Mouse (Mus musculus) spleen, adult 2 months (tissue): ENCODE data around the gene Sinhcaf. TPM values are rescaled to one million over a fixed set of nuclear protein-coding genes. Genes with fewer than 3 reads are reported as not detected.
A peak's percentile ranks its signal among the peaks of the same experiment; 100 is the strongest.

ENCODE experiments used
- DNase-seq, 2 experiments: peaks; one replicate each; pipeline versions ENCODE4 v3.0.0 to v3.0.0-alpha.2; 2012 to 2021; ENCODE audit warnings: low spot score in 2 of 2, low read depth in 1 of 2
- H3K27ac ChIP-seq: fragments of 200-500 bp; 2 replicates; pipeline ENCODE4 v1.5.1; 2012; ENCODE audit warnings: low read length, inconsistent platforms; ENCODE audit not compliant: insufficient read depth
- H3K27me3 ChIP-seq: fragments of 200-500 bp; 2 replicates; pipeline ENCODE4 v1.6.1; 2012; ENCODE audit warnings: mild to moderate bottlenecking, moderate library complexity, low read length, inconsistent platforms; ENCODE audit not compliant: control insufficient read depth, insufficient read depth
- H3K36me3 ChIP-seq: fragments of 200-500 bp; 2 replicates; pipeline ENCODE4 v1.6.1; 2012; ENCODE audit warnings: mild to moderate bottlenecking, low read length, inconsistent platforms; ENCODE audit not compliant: control insufficient read depth, insufficient read depth
- H3K4me1 ChIP-seq: fragments of 200-500 bp; 2 replicates; pipeline ENCODE4 v1.6.1; 2011; ENCODE audit warnings: inconsistent platforms; ENCODE audit not compliant: control insufficient read depth, insufficient read depth, insufficient read length
- H3K4me3 ChIP-seq: fragments of 200-500 bp; 2 replicates; pipeline ENCODE4 v1.5.1; 2011; ENCODE audit warnings: mild to moderate bottlenecking, inconsistent platforms; ENCODE audit not compliant: insufficient read depth, insufficient read length; ENCODE audit errors: extremely low read depth
- CTCF ChIP-seq: fragments of 200-500 bp; IDR thresholded peaks from 2 replicates; pipeline ENCODE4 v1.5.1; 2011; ENCODE audit warnings: mild to moderate bottlenecking, inconsistent platforms; ENCODE audit not compliant: insufficient read depth, insufficient read length, insufficient replicate concordance; ENCODE audit errors: extremely low read depth
- POLR2A ChIP-seq: fragments of 200-500 bp; IDR thresholded peaks from 2 replicates; pipeline ENCODE4 v1.6.1; 2011; ENCODE audit warnings: low read depth, low read length, inconsistent platforms
- WGBS: fragments of 180-500 bp; shearing (Covaris S2); methylation state at CpG from one replicate; pipeline ENCODE4 v1.1.7; 2018; 5-methylcytosine and 5-hydroxymethylcytosine counted together
- polyA plus RNA-seq: library from polyadenylated mRNA; depleted of rRNA; stranded (reverse); fragments of >200 nt; gene quantifications from 2 replicates; pipeline ENCODE4 v1.2.3, GENCODE M21; 2012

The Sinhcaf gene
- polyA plus RNA-seq, 1 experiment = 2.7 TPM

GRCm38 (mm10) chr6:148986003-148986402 is 39.7 kb upstream of the Sinhcaf start:
- peaks cover 2% of the 10 kb centered on the region; the same call in 1 of the 2 replicates for H3K4me1 ChIP-seq
- WGBS = 67% methylated on average over 4 of the region's 4 CpGs
- peak overlapping the region; percentile 2; the same call in 1 of the 2 replicates for H3K27ac ChIP-seq
- no peaks in the 10 kb centered on the region for H3K36me3 ChIP-seq
- peak in 1 of 2 experiments; percentile 44 for DNase-seq
- TF ChIP-seq POLR2A = no peak
- TF ChIP-seq CTCF = no peak
- H3K27me3 ChIP-seq = no peaks in the 10 kb centered on the region
- H3K4me3 ChIP-seq = no peak overlapping the region

GRCm38 (mm10) chr6:148980495-148980894 is 34.2 kb upstream of the Sinhcaf start:
- H3K36me3 ChIP-seq = no peaks in the 10 kb centered on the region
- H3K4me1 ChIP-seq = no peaks in the 10 kb centered on the region; the same call in 1 of the 2 replicates
- no peak for TF ChIP-seq POLR2A
- no peak for TF ChIP-seq CTCF
- 55% methylated on average over 3 of the region's 3 CpGs for WGBS
- H3K4me3 ChIP-seq = no peak overlapping the region
- no peaks in the 10 kb centered on the region for H3K27me3 ChIP-seq
- no peak for DNase-seq
- no peak overlapping the region for H3K27ac ChIP-seq

- 84% methylated on average over 3 of the region's 3 CpGs for WGBS
- Histone ChIP-seq H3K4me3 (no peak overlapping the region), H3K36me3 (no peaks in the 10 kb centered on the region), H3K27me3 (no peaks in the 10 kb centered on the region), H3K4me1 (no peaks in the 10 kb centered on the region; the same call in 1 of the 2 replicates), H3K27ac (no peak overlapping the region)
- no peak for TF ChIP-seq POLR2A
- TF ChIP-seq CTCF = no peak
- DNase-seq = no peak
Observed at GRCm38 (mm10) chr6:148975096-148975495, 28.8 kb upstream of the Sinhcaf start.

GRCm38 (mm10) chr6:148972891-148973290 is 26.6 kb upstream of the Sinhcaf start:
- Histone ChIP-seq H3K27ac (no peak overlapping the region), H3K4me1 (no peaks in the 10 kb centered on the region; the same call in 1 of the 2 replicates), H3K27me3 (no peaks in the 10 kb centered on the region), H3K4me3 (no peak overlapping the region), H3K36me3 (no peaks in the 10 kb centered on the region)
- no peak for TF ChIP-seq POLR2A
- TF ChIP-seq CTCF = no peak
- WGBS = 88% methylated on average over 2 of the region's 2 CpGs
- no peak for DNase-seq

- no peak overlapping the region for H3K4me3 ChIP-seq
- H3K36me3 ChIP-seq = no peaks in the 10 kb centered on the region
- H3K27ac ChIP-seq = no peak overlapping the region
- H3K4me1 ChIP-seq = no peaks in the 10 kb centered on the region; the same call in 1 of the 2 replicates
- H3K27me3 ChIP-seq = no peaks in the 10 kb centered on the region
- no peak for TF ChIP-seq POLR2A
- TF ChIP-seq CTCF = no peak
- WGBS = 81% methylated on average over 9 of the region's 9 CpGs
- no peak for DNase-seq
Observed at GRCm38 (mm10) chr6:148972059-148972848, 26.0 kb upstream of the Sinhcaf start.

GRCm38 (mm10) chr6:148971385-148971940 is 25.2 kb upstream of the Sinhcaf start:
- TF ChIP-seq CTCF (no peak), POLR2A (no peak)
- Histone ChIP-seq H3K27ac (no peak overlapping the region), H3K36me3 (no peaks in the 10 kb centered on the region), H3K27me3 (no peaks in the 10 kb centered on the region), H3K4me1 (no peaks in the 10 kb centered on the region; the same call in 1 of the 2 replicates), H3K4me3 (no peak overlapping the region)
- 34% methylated on average over 9 of the region's 9 CpGs for WGBS
- DNase-seq = no peak

GRCm38 (mm10) chr6:148961285-148961684 is 15.0 kb upstream of the Sinhcaf start:
- TF ChIP-seq POLR2A (no peak), CTCF (no peak)
- Histone ChIP-seq H3K27me3 (no peaks in the 10 kb centered on the region), H3K4me1 (no peaks in the 10 kb centered on the region), H3K27ac (no peak overlapping the region), H3K4me3 (no peak overlapping the region), H3K36me3 (no peaks in the 10 kb centered on the region)
- WGBS = 42% methylated on average over 1 of the region's 1 CpGs
- no peak for DNase-seq
